Mouse (Mus musculus) intestine, postnatal 0 days (tissue): ENCODE measurements at regions not wholly inside any gene's neighbourhood (a gene's known extent, or its start where the extent isn't known, plus 50 kb on each side); places are given as distances from the start of the nearest gene placed in this dataset.

Experiments
- ATAC-seq: fragments of 200-750 bp; cut with Nextera tagmentation; 2 replicates; pipeline ENCODE4 v1.8.0; 2017; ENCODE audit warnings: mild to moderate bottlenecking, moderate TSS enrichment, moderate library complexity
- H3K27ac ChIP-seq: fragments of 300-500 bp; sonication (generic); 2 replicates; pipeline ENCODE4 v1.5.1; 2014; ENCODE audit warnings: mild to moderate bottlenecking, low read depth, low read length, moderate library complexity
- H3K27me3 ChIP-seq: fragments of 300-500 bp; sonication (generic); replicated peaks from 2 replicates; pipeline ENCODE4 v1.6.1; 2014; ENCODE audit warnings: low read length, mixed read lengths; ENCODE audit not compliant: control insufficient read depth, insufficient read depth
- H3K36me3 ChIP-seq: fragments of 300-500 bp; sonication (generic); 2 replicates; pipeline ENCODE4 v1.6.1; 2014; ENCODE audit warnings: mild to moderate bottlenecking, moderate library complexity; ENCODE audit not compliant: control insufficient read depth, insufficient read depth
- H3K4me1 ChIP-seq: fragments of 300-500 bp; sonication (generic); replicated peaks from 2 replicates; pipeline ENCODE4 v1.6.1; 2014; ENCODE audit warnings: antibody characterized with exemption, low read length, mixed read lengths; ENCODE audit not compliant: control insufficient read depth, insufficient read depth
- H3K4me2 ChIP-seq: fragments of 300-500 bp; sonication (generic); replicated peaks from 2 replicates; pipeline ENCODE4 v1.6.1; 2014; ENCODE audit warnings: low read depth, mild to moderate bottlenecking, moderate library complexity
- H3K4me3 ChIP-seq: fragments of 300-500 bp; sonication (generic); 2 replicates; pipeline ENCODE4 v1.5.1; 2014; ENCODE audit warnings: low read depth, low read length
- H3K9ac ChIP-seq: fragments of 300-500 bp; sonication (generic); 2 replicates; pipeline ENCODE4 v1.6.1; 2014; ENCODE audit warnings: mild to moderate bottlenecking, low read depth, low read length
- H3K9me3 ChIP-seq: fragments of 300-500 bp; sonication (generic); 2 replicates; pipeline ENCODE4 v1.6.1; 2016; ENCODE audit warnings: mixed run types; ENCODE audit not compliant: control insufficient read depth
- CTCF ChIP-seq: sonication (generic); IDR thresholded peaks from 2 replicates; pipeline ENCODE4 v1.5.1; 2016; ENCODE audit warnings: low read depth, mild to moderate bottlenecking, control low read depth, antibody characterized with exemption, moderate library complexity
- WGBS: fragments of 180-500 bp; shearing (Covaris S2); extraction: QIAGEN DNeasy Blood & Tissue Kit; methylation state at CpG from one replicate; pipeline ENCODE4 v1.1.7; 2014; 5-methylcytosine and 5-hydroxymethylcytosine counted together

GRCm38 (mm10) chr6:51036074-51036473 lies 381.8 kb upstream of the Npvf start:
- ATAC-seq = no peak
- 52% methylated on average over 4 of the region's 4 CpGs for WGBS

DNA sequence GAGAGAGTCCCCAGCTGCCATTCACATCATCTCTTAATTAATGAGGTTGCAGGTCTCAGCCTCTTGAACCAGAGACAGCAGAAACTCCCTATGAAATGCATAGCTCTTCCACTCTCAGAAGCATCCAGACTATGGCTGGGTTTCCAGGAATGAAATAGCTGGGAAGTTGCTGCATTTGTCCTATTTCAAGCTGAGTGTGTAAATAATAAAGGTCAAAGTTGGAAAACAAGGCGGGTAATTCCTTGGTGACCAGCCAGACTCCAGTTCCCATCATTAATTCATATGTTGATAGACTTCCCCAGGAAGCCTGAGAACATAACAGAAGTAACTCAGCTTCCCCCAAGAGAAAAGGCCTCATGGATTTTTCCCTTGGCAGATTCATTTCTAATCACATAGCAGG lies 382.3 kb upstream of the Npvf start:
- no peak for TF ChIP-seq CTCF
- Histone ChIP-seq H3K4me1 (no peaks in the 10 kb centered on the region), H3K36me3 (no peaks in the 10 kb centered on the region), H3K27ac (no peak overlapping the region), H3K4me3 (no peak overlapping the region), H3K27me3 (no peaks in the 10 kb centered on the region), H3K4me2 (no peak overlapping the region), H3K9me3 (no peaks in the 10 kb centered on the region), H3K9ac (no peak overlapping the region)
- no peak for ATAC-seq
- WGBS = 21% methylated on average over 1 of the region's 1 CpGs

More at GRCm38 (mm10) chr6:51036074-51036473, 381.8 kb upstream of the Npvf start:
- Histone ChIP-seq H3K9me3 (no peaks in the 10 kb centered on the region), H3K4me1 (no peaks in the 10 kb centered on the region), H3K27ac (no peak overlapping the region), H3K36me3 (no peaks in the 10 kb centered on the region), H3K4me2 (no peak overlapping the region), H3K9ac (no peak overlapping the region), H3K27me3 (no peaks in the 10 kb centered on the region), H3K4me3 (no peak overlapping the region)
- TF ChIP-seq CTCF = no peak

DNA sequence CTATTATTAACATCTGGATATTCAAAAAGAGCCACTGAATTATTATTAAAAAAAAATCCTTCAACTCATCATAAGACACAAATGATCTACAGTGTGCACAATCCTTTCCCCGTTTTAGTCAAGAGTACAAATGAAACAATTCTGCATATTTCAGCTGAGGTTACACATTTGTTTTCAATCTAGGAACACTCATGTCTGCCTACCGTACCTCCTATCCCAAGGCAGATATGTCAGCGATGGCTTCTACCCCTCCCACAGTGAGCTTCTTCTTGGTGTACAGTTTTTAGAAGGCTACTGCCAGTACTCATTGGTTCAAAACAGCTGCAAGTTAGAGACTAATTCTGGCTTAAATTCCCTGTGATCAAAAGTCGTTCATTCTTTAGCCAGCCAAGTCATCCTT lies 382.7 kb upstream of the Npvf start:
- Histone ChIP-seq H3K4me3 (no peak overlapping the region), H3K9ac (no peak overlapping the region), H3K27ac (no peak overlapping the region), H3K9me3 (no peaks in the 10 kb centered on the region), H3K36me3 (no peaks in the 10 kb centered on the region), H3K27me3 (no peaks in the 10 kb centered on the region), H3K4me2 (no peak overlapping the region), H3K4me1 (no peaks in the 10 kb centered on the region)
- TF ChIP-seq CTCF = no peak
- WGBS = 59% methylated on average over 4 of the region's 4 CpGs
- ATAC-seq = no peak

- H3K4me3 ChIP-seq = no peak overlapping the region
- no peaks in the 10 kb centered on the region for H3K9me3 ChIP-seq
- 84% methylated on average over 20 of the region's 20 CpGs for WGBS
- H3K4me2 ChIP-seq = no peak overlapping the region
- no peak overlapping the region for H3K27ac ChIP-seq
- no peak for ATAC-seq
- TF ChIP-seq CTCF = no peak
- H3K9ac ChIP-seq = no peak overlapping the region
- H3K36me3 ChIP-seq = no peaks in the 10 kb centered on the region
- H3K27me3 ChIP-seq = no peaks in the 10 kb centered on the region
- H3K4me1 ChIP-seq = no peaks in the 10 kb centered on the region
These were observed 385.4 kb upstream of the Npvf start for GRCm38 (mm10) chr6:51039486-51040180.

- H3K4me3 ChIP-seq = no peak overlapping the region
- no peak for ATAC-seq
- H3K27ac ChIP-seq = no peak overlapping the region
- no peak for TF ChIP-seq CTCF
- no peaks in the 10 kb centered on the region for H3K27me3 ChIP-seq
- H3K4me1 ChIP-seq = no peaks in the 10 kb centered on the region
- no peak overlapping the region for H3K9ac ChIP-seq
- no peaks in the 10 kb centered on the region for H3K36me3 ChIP-seq
- H3K4me2 ChIP-seq = no peak overlapping the region
- H3K9me3 ChIP-seq = no peaks in the 10 kb centered on the region
- 90% methylated on average over 7 of the region's 7 CpGs for WGBS
These were observed 388.5 kb upstream of the Nfe2l3 start for GRCm38 (mm10) chr6:51043970-51044369.

GRCm38 (mm10) chr6:51044873-51045272 lies 387.6 kb upstream of the Nfe2l3 start:
- no peak for ATAC-seq
- no peak overlapping the region for H3K9ac ChIP-seq
- H3K4me1 ChIP-seq = no peaks in the 10 kb centered on the region
- H3K27ac ChIP-seq = no peak overlapping the region
- WGBS = 76% methylated on average over 14 of the region's 14 CpGs
- no peaks in the 10 kb centered on the region for H3K36me3 ChIP-seq
- no peaks in the 10 kb centered on the region for H3K27me3 ChIP-seq
- no peak overlapping the region for H3K4me2 ChIP-seq
- TF ChIP-seq CTCF = no peak
- H3K4me3 ChIP-seq = no peak overlapping the region
- no peaks in the 10 kb centered on the region for H3K9me3 ChIP-seq
